Mouse (Mus musculus) liver, postnatal 0 days (tissue): ENCODE results near the gene Ndufaf2. TPM values are rescaled to one million over a fixed set of nuclear protein-coding genes. Genes with fewer than 3 reads are reported as not detected.

Experiments used
- ATAC-seq: fragments of 200-750 bp; cut with Nextera tagmentation; 2 replicates; pipeline ENCODE4 v1.8.0; 2017; ENCODE audit warnings: mild to moderate bottlenecking, moderate library complexity
- DNase-seq: peaks from one replicate; pipeline ENCODE4 v3.0.0-alpha.2; 2016
- H3K27ac ChIP-seq: fragments of 300-500 bp; sonication (generic); 2 replicates; pipeline ENCODE4 v1.5.1; 2014; ENCODE audit warnings: antibody characterized with exemption, moderate library complexity, mild to moderate bottlenecking, low read depth
- H3K27me3 ChIP-seq: fragments of 300-500 bp; sonication (generic); 2 replicates; pipeline ENCODE4 v1.6.1; 2014; ENCODE audit warnings: low read length, control low read depth, mixed read lengths; ENCODE audit not compliant: insufficient read depth
- H3K36me3 ChIP-seq: fragments of 300-500 bp; sonication (generic); replicated peaks from 2 replicates; pipeline ENCODE4 v1.6.1; 2014; ENCODE audit warnings: mild to moderate bottlenecking, control low read depth, low read length, moderate library complexity, mixed read lengths; ENCODE audit not compliant: insufficient read depth
- H3K4me1 ChIP-seq: fragments of 300-500 bp; sonication (generic); 2 replicates; pipeline ENCODE4 v1.6.1; 2014; ENCODE audit warnings: antibody characterized with exemption, mild to moderate bottlenecking, control low read depth; ENCODE audit not compliant: insufficient read depth
- H3K4me2 ChIP-seq: fragments of 300-500 bp; sonication (generic); 2 replicates; pipeline ENCODE4 v1.6.1; 2014; ENCODE audit warnings: low read depth, mild to moderate bottlenecking, low read length, moderate library complexity, mixed read lengths
- H3K4me3 ChIP-seq: fragments of 300-500 bp; sonication (generic); 2 replicates; pipeline ENCODE4 v1.5.1; 2014; ENCODE audit warnings: low read depth, low read length
- H3K9ac ChIP-seq: fragments of 300-500 bp; sonication (generic); replicated peaks from 2 replicates; pipeline ENCODE4 v1.6.1; 2014; ENCODE audit warnings: mild to moderate bottlenecking, moderate library complexity
- H3K9me3 ChIP-seq: fragments of 300-500 bp; sonication (generic); 2 replicates; pipeline ENCODE4 v1.6.1; 2016; ENCODE audit warnings: mild to moderate bottlenecking, control low read depth, low read length, mixed read lengths
- CTCF ChIP-seq: sonication (generic); IDR thresholded peaks from 2 replicates; pipeline ENCODE4 v1.5.1; 2016; ENCODE audit warnings: antibody characterized with exemption, low read depth
- EP300 ChIP-seq: IDR thresholded peaks from 2 replicates; pipeline ENCODE4 v1.6.1; 2016; ENCODE audit warnings: antibody characterized with exemption, low read depth, mild to moderate bottlenecking
- WGBS: fragments of 180-500 bp; shearing (Covaris S2); extraction: QIAGEN DNeasy Blood & Tissue Kit; methylation state at CpG from one replicate; pipeline ENCODE4 v1.1.7; 2014; ENCODE audit not compliant: insufficient replicate concordance; 5-methylcytosine and 5-hydroxymethylcytosine counted together
- polyA plus RNA-seq: library from polyadenylated mRNA; unstranded; fragments of >200 nt; fragmentation: Nextera tagmentation; extraction: Ambion mirVana; gene quantifications from 2 replicates; pipeline ENCODE4 v1.2.1, GENCODE M21; 2015

Gene Ndufaf2
- polyA plus RNA-seq, 1 experiment from 2014 or later = 39.5 TPM

GRCm38 (mm10) chr13:108119411-108120310 lies 38.8 kb downstream of the Ndufaf2 start:
- Histone ChIP-seq H3K4me1 (no peaks in the 10 kb centered on the region), H3K4me3 (no peak overlapping the region), H3K36me3 (no peaks in the 10 kb centered on the region), H3K27me3 (no peaks in the 10 kb centered on the region), H3K9ac (no peak overlapping the region), H3K4me2 (no peak overlapping the region), H3K27ac (no peak overlapping the region), H3K9me3 (no peaks in the 10 kb centered on the region)
- 71% methylated on average over 9 of the region's 9 CpGs for WGBS
- ATAC-seq (no peak), DNase-seq (no peak)
- TF ChIP-seq EP300 (no peak), CTCF (no peak)

- no peak for ATAC-seq
- whole genome bisulfite sequencing = 53% methylated on average over 1 of the region's 1 CpGs
- no peak for TF ChIP-seq CTCF
- no peak for TF ChIP-seq EP300
- Histone ChIP-seq H3K4me1 (no peaks in the 10 kb centered on the region), H3K4me3 (no peak overlapping the region), H3K36me3 (no peaks in the 10 kb centered on the region), H3K9ac (no peak overlapping the region), H3K4me2 (no peak overlapping the region), H3K9me3 (no peaks in the 10 kb centered on the region), H3K27me3 (no peaks in the 10 kb centered on the region), H3K27ac (no peak overlapping the region)
- DNase-seq = no peak
These were observed 40.2 kb downstream of the Ndufaf2 start for GRCm38 (mm10) chr13:108118188-108118587.

GRCm38 (mm10) chr13:108117654-108118053 lies 40.8 kb downstream of the Ndufaf2 start:
- no peak for TF ChIP-seq EP300
- TF ChIP-seq CTCF = no peak
- no peak for DNase-seq
- Histone ChIP-seq H3K4me2 (no peak overlapping the region), H3K27ac (no peak overlapping the region), H3K4me3 (no peak overlapping the region), H3K27me3 (no peaks in the 10 kb centered on the region), H3K4me1 (no peaks in the 10 kb centered on the region), H3K36me3 (no peaks in the 10 kb centered on the region), H3K9ac (no peak overlapping the region), H3K9me3 (no peaks in the 10 kb centered on the region)
- ATAC-seq = no peak

GRCm38 (mm10) chr13:108114257-108114656 lies 44.2 kb downstream of the Ndufaf2 start:
- TF ChIP-seq CTCF = no peak
- no peak for TF ChIP-seq EP300
- Histone ChIP-seq H3K27ac (no peak overlapping the region), H3K9ac (no peak overlapping the region), H3K36me3 (no peaks in the 10 kb centered on the region), H3K9me3 (no peaks in the 10 kb centered on the region), H3K4me3 (no peak overlapping the region), H3K4me2 (no peak overlapping the region), H3K27me3 (no peaks in the 10 kb centered on the region), H3K4me1 (no peaks in the 10 kb centered on the region)
- DNase-seq (no peak), ATAC-seq (no peak)
- 69% methylated on average over 3 of the region's 3 CpGs for WGBS

GRCm38 (mm10) chr13:108113536-108113935 lies 44.9 kb downstream of the Ndufaf2 start:
- WGBS = 81% methylated on average over 5 of the region's 5 CpGs
- TF ChIP-seq CTCF = no peak
- no peak for TF ChIP-seq EP300

GRCm38 (mm10) chr13:108110929-108111328 lies 47.5 kb downstream of the Ndufaf2 start:
- Histone ChIP-seq H3K4me1 (no peaks in the 10 kb centered on the region), H3K27ac (no peak overlapping the region), H3K9ac (no peak overlapping the region), H3K36me3 (no peaks in the 10 kb centered on the region), H3K9me3 (no peaks in the 10 kb centered on the region), H3K4me3 (no peak overlapping the region), H3K4me2 (no peak overlapping the region), H3K27me3 (no peaks in the 10 kb centered on the region)
- 82% methylated on average over 6 of the region's 6 CpGs for WGBS
- no peak for ATAC-seq
- DNase-seq = no peak
- TF ChIP-seq EP300 (no peak), CTCF (no peak)

More at GRCm38 (mm10) chr13:108113536-108113935, 44.9 kb downstream of the Ndufaf2 start:
- Histone ChIP-seq H3K27me3 (no peaks in the 10 kb centered on the region), H3K9me3 (no peaks in the 10 kb centered on the region), H3K36me3 (no peaks in the 10 kb centered on the region), H3K27ac (no peak overlapping the region), H3K9ac (no peak overlapping the region), H3K4me3 (no peak overlapping the region), H3K4me2 (no peak overlapping the region), H3K4me1 (no peaks in the 10 kb centered on the region)
- ATAC-seq (no peak), DNase-seq (no peak)
